Mouse (Mus musculus): Measurements from ENCODE around the gene Mdk. TPM values are rescaled to one million over a fixed set of nuclear protein-coding genes. Genes with fewer than 3 reads are reported as not detected.

The Mdk gene
- total RNA-seq (2023) = 1 to 10 TPM; 1.6 to 5.0 TPM

GRCm38 (mm10) chr2:91932160-91932711, at the start of gene Mdk:
Mdk (minus strand) TSS chr2:91932297.

DNA sequence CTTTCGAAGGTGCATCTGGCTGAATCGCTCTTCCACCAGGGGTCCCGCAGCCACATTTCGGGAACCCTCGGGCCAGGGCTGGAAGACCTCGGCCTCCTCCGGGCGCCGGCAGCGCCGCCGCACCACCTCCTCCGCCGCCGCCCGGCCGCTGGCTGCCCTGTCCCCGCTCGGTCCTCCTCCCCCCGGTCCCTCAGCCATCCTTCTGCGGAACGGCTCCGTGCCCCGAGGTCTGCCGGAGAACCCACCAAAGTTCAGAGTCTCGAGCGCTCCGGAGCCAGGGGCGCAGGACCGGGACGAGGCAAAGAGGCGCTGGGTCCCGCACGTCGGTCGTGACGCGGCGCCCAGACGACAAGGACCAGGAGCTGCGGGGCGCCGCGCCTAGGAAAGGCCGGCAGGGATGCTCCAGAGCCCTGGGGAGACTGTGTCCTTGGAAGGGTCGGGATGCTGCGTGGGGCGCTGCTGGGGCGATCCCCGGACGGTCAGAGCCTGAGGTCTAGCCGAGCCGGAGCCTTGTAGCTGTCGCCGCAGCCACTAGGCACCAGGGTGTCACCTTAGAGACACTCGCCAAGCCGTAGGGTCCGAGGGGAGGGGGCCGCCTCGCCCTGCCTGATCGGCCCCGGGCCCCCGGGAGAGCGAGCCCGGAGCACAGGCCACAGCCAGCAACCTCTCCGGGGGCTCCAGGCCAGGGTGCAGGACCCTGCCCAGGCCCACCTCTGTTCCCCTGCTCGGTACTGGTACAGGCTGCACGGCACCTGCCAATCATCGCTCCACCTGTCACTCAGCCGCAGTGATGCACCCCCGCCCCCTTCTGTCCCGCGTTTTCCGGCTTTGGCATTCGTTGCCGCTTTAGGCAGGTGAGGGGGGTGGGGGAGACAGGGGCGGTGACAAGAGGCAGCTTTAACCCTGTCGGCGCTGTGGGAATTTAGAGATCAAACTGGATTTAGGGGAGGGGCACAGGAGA, 43.8 kb upstream of the Mdk start, which contains the start of gene Dgkz:
Dgkz (minus strand) TSS at position 284 of the 961 bp plus-strand sequence.

GRCm38 (mm10) chr2:91945483-91945882, 13.4 kb upstream of the Mdk start, which contains the start of gene Gm9821:
Gm9821 (plus strand) TSS chr2:91945703.

GRCm38 (mm10) chr2:91926949-91927348, 5.1 kb downstream of the Mdk start, which contains the start of gene Chrm4:
Chrm4 (plus strand) TSS chr2:91927249.

Other genes with a start within 250 kb of the Mdk start
- 10 to 100 TPM; 40.6 to 42.4 TPM for gene Atg13, start 221.7 kb downstream of the Mdk start, total RNA-seq (2023)
- 10 to 100 TPM; 12.4 to 13.3 TPM for gene Harbi1, start 221.4 kb downstream of the Mdk start, total RNA-seq (2023)
- gene Ambra1, start 202.2 kb downstream of the Mdk start, total RNA-seq (2023) = 10 to 100 TPM; 64.2 to 67.7 TPM
- 1 to 10 TPM in 1 of 2 experiments, not detected in 1; 1.4 TPM for gene Chrm4, start 5.0 kb downstream of the Mdk start, total RNA-seq (2023)
- not detected for gene Gm9821, start 13.4 kb upstream of the Mdk start, total RNA-seq (2023)
- gene Dgkz, start 43.6 kb upstream of the Mdk start, total RNA-seq (2023) = 100 to 1,000 TPM; 210 to 235 TPM
- under 1 TPM in 1 of 2 experiments, not detected in 1; 0.20 TPM for gene Creb3l1, start 92.2 kb upstream of the Mdk start, total RNA-seq (2023)
- gene Phf21a, start 160.8 kb upstream of the Mdk start, total RNA-seq (2023) = 100 to 1,000 TPM; 173 to 177 TPM

All from B cell, adult 67 days (primary cell).